Comparison of ENCODE assay signal across 1 mouse cellular context in genomic region chr11:95709534-95710040, GRCm38 (mm10).
TF ChIP-seq lines count a peak whose summit lies in the region.

No protein-coding gene starts in this region.

TF ChIP-seq in MEL, 35 proteins besides CTCF, POLR2A, EP300 and RAD21:
- TF ChIP-seq RCOR1 (IDR thresholded peaks at IDR 0.05; ENCODE audit: low read depth, low read length) = 0 out of 2 replicates have a peak, but pooled peaks have one; percentile 24
- TF ChIP-seq POLR2AphosphoS5 (IDR thresholded peaks at IDR 0.05; ENCODE audit: borderline replicate concordance, low read depth, low read length) = no peak
- TF ChIP-seq GATA1 (IDR thresholded peaks at IDR 0.05; ENCODE audit: low read depth, low read length) = peak; percentile 58
